Mouse (Mus musculus) embryonic fibroblast, embryonic 13.5 days (primary cell): Measurements from ENCODE around the gene Tbc1d13. TPM values are rescaled to one million over a fixed set of nuclear protein-coding genes. Genes with fewer than 3 reads are reported as not detected.

Experiments used
- H3K27ac ChIP-seq: 2 replicates; pipeline ENCODE4 v1.5.1; 2012; ENCODE audit warnings: low read length, control low read depth, inconsistent platforms; ENCODE audit not compliant: insufficient read depth
- H3K4me1 ChIP-seq: 2 replicates; pipeline ENCODE4 v1.6.1; 2011; ENCODE audit warnings: low read length; ENCODE audit not compliant: control insufficient read depth, insufficient read depth
- H3K4me3 ChIP-seq: 2 replicates; pipeline ENCODE4 v1.5.1; 2011; ENCODE audit warnings: mild to moderate bottlenecking, control low read depth, low read length; ENCODE audit not compliant: insufficient read depth
- CTCF ChIP-seq: IDR thresholded peaks from 2 replicates; pipeline ENCODE4 v1.5.1; 2011; ENCODE audit warnings: mild to moderate bottlenecking, control low read depth, low read length, moderate library complexity, borderline replicate concordance; ENCODE audit not compliant: insufficient read depth
- POLR2A ChIP-seq: IDR thresholded peaks from 2 replicates; pipeline ENCODE4 v1.6.1; 2011; ENCODE audit warnings: low read depth, mild to moderate bottlenecking, control low read depth, low read length, moderate library complexity
- polyA plus RNA-seq: library from polyadenylated mRNA; stranded (reverse); fragments of >200 nt; gene quantifications from 2 replicates; pipeline ENCODE4 v1.2.4, GENCODE M21; 2011; ENCODE audit warnings: low read depth; ENCODE audit not compliant: missing spikeins, insufficient read length

The Tbc1d13 gene
- polyA plus RNA-seq, 1 experiment: 39.8 TPM

DNA sequence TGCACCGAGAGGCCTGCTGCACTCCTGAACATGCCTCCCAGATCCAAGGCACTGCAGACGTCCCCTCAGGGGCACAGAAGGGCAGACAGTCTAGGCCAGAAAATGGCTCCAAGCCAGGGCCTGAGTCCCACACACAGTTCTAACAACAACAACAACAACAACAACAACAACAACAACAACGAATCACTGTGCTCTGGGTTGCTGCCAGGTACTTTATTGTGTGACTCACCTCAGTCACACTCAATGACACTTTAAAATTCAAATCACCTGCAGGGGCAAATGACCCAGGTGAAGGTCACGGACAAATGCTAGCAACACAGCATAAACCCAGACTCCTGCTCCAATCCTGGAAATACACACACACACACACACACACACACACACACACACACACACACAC is 64.5 kb downstream of the Tbc1d13 start:
- Histone ChIP-seq H3K4me1 (peaks cover 2% of the 10 kb centered on the region; the same call in 1 of the 2 replicates), H3K4me3 (no peak overlapping the region), H3K27ac (no peak overlapping the region)
- TF ChIP-seq POLR2A (no peak), CTCF (no peak)

DNA sequence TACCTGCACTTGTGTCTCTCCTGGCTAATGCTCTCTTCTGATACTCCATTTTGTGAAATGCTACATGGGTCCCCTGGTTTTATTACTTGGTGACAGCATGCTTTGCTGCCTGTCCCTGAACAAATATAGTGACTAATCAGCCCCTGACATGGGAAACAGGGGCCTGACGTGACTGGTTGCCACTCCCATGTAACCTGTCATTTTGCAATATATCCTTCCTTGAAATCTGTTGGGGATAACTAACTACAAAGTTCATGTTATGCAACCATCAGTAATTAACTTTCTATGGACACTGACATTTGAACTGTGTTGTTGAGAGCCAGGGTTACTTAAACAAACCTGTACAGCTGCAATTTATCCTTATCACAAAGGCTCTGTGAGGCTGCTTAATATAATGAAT is 66.4 kb downstream of the Tbc1d13 start:
- Histone ChIP-seq H3K4me3 (no peak overlapping the region), H3K4me1 (peaks cover 2% of the 10 kb centered on the region; the same call in 1 of the 2 replicates), H3K27ac (no peak overlapping the region)
- TF ChIP-seq CTCF: no peak
- no peak for TF ChIP-seq POLR2A

DNA sequence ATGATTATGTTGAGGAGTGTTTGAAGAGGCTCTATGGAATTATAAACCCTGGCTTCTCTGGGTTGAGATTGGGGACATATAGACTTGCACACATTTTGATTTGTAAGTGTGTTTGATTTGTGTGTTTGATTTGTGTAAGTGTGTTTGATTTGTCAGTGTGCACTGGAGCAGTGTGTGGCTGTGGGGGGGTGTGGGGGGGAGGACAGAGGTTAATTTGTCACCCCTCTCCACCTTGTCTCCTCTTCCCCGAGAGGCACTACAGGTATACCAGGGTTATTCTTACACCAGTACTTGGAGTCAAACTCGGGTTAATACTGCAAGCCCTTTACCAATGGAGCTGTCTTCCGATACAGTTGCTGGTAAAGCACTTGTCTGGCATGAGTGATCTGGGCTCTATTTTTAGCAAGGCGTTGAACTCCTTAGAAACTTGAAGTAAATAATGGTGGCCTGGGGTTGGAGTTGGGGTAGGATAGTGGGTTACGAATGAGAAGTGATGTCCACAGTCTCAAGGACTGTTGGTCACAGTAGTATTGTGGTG is 66.9 kb downstream of the Tbc1d13 start:
- Histone ChIP-seq H3K4me3 (no peak overlapping the region), H3K4me1 (peaks cover 2% of the 10 kb centered on the region; the same call in 1 of the 2 replicates), H3K27ac (no peak overlapping the region)
- TF ChIP-seq POLR2A (no peak), CTCF (no peak)

Other genes with a start within 250 kb of the Tbc1d13 start
- gene Odf2, start 244.5 kb upstream of the Tbc1d13 start, polyA plus RNA-seq: 69.8 and 83.2 TPM in 2 replicates
- gene Gle1, start 198.3 kb upstream of the Tbc1d13 start, polyA plus RNA-seq: 33.0 and 42.4 TPM in 2 replicates
- 222 and 243 TPM in 2 replicates for gene Sptan1, start 168.2 kb upstream of the Tbc1d13 start, polyA plus RNA-seq
- gene Wdr34, start 84.9 kb upstream of the Tbc1d13 start, polyA plus RNA-seq: 9.2 and 10.8 TPM in 2 replicates
- 457 and 582 TPM in 2 replicates for gene Set, start 76.4 kb upstream of the Tbc1d13 start, polyA plus RNA-seq
- 6.5 and 8.2 TPM in 2 replicates for gene Pkn3, start 56.1 kb upstream of the Tbc1d13 start, polyA plus RNA-seq
- gene Zdhhc12, start 40.1 kb upstream of the Tbc1d13 start, polyA plus RNA-seq: 26.8 and 30.5 TPM in 2 replicates
- gene Zer1, start 9.2 kb upstream of the Tbc1d13 start, polyA plus RNA-seq: 15.2 and 21.4 TPM in 2 replicates
- 4.7 and 6.2 TPM in 2 replicates for gene Endog, start 37.7 kb downstream of the Tbc1d13 start, polyA plus RNA-seq
- gene Spout1, start 44.7 kb downstream of the Tbc1d13 start, polyA plus RNA-seq: 20.7 and 22.8 TPM in 2 replicates
- gene Kyat1, start 72.1 kb downstream of the Tbc1d13 start, polyA plus RNA-seq: 4.7 and 5.2 TPM in 2 replicates
- 40.7 and 41.7 TPM in 2 replicates for gene Lrrc8a, start 104.0 kb downstream of the Tbc1d13 start, polyA plus RNA-seq
- gene Gm28035, start 106.8 kb downstream of the Tbc1d13 start, polyA plus RNA-seq: 2.3 and 5.8 TPM in 2 replicates
- gene Phyhd1, start 132.5 kb downstream of the Tbc1d13 start, polyA plus RNA-seq: 81.8 and 101 TPM in 2 replicates
- 37.7 and 57.8 TPM in 2 replicates for gene Gm28038, start 147.3 kb downstream of the Tbc1d13 start, polyA plus RNA-seq
- gene Dolk, start 152.6 kb downstream of the Tbc1d13 start, polyA plus RNA-seq: 20.0 and 20.7 TPM in 2 replicates
- gene Nup188, start 152.7 kb downstream of the Tbc1d13 start, polyA plus RNA-seq: 49.0 and 53.0 TPM in 2 replicates
- gene Sh3glb2, start 225.6 kb downstream of the Tbc1d13 start, polyA plus RNA-seq: 38.8 and 39.7 TPM in 2 replicates
- gene Miga2, start 230.5 kb downstream of the Tbc1d13 start, polyA plus RNA-seq: 15.9 and 16.4 TPM in 2 replicates